In the genomic region with DNA sequence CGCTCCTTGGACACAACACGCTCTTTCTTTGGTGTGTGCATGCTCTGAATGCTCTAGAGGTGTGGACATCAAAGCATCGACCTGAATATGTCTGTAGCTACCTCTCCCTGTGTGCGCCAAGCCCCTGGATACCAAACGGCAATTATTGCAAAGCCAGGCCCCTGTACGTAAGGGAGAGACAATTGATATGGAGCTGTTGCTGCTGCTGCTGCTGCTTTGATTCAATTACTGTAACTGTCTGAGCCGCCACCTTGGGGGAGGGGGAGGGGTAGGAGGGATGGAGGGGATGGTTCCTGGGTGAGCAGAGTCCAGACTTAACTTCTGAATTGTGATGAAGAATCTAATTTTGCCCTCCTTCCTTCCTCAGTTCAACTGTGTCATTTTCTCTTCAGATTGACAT, we compare ENCODE assay signal across 18 mouse cellular contexts.
A peak's percentile ranks its signal among the peaks of the same experiment; 100 is the strongest.
DNase-seq lines count a peak whose midpoint lies in the region; ATAC-seq lines count a peak whose summit lies in the region.
"Had no signal": no experiment of that assay in that cellular context is flagged by ENCODE, and none has a peak within 500 bp of the region (broad histone marks: within the 10 kb centered on the region; RNA-seq: fewer than 3 reads in every experiment).

No protein-coding gene starts in this region.

- peak overlapping the region; percentile 13; the same call in 1 of the 2 replicates for H3K27ac ChIP-seq in hindbrain, embryonic 11.5 days (ENCODE audit: low read depth, low read length)
- H3K27ac ChIP-seq in hindbrain, embryonic 10.5 days, result no peak overlapping the region
- H3K27ac ChIP-seq in neural tube, embryonic 13.5 days (replicated peaks), result 0 out of 2 replicates have a peak overlapping the region, but pooled peaks have one; percentile 38
- H3K27ac ChIP-seq in hindbrain, embryonic 14.5 days, result peak overlapping the region; percentile 44
- H3K27ac ChIP-seq: heart, adult 2 months; kidney, postnatal 0 days; liver, embryonic 15.5 days had no signal

- H3K9ac ChIP-seq in hindbrain, embryonic 11.5 days (ENCODE audit: low read depth, low read length), result no peak overlapping the region
- no peak overlapping the region for H3K9ac ChIP-seq in neural tube, embryonic 13.5 days
- H3K9ac ChIP-seq in hindbrain, embryonic 14.5 days, result no peak overlapping the region
- H3K9ac ChIP-seq: liver, embryonic 15.5 days had no signal

- no peaks in the 10 kb centered on the region for H3K27me3 ChIP-seq in hindbrain, embryonic 11.5 days (ENCODE audit: control insufficient read depth, insufficient read depth, low read length)
- no peaks in the 10 kb centered on the region for H3K27me3 ChIP-seq in hindbrain, embryonic 10.5 days (ENCODE audit: insufficient read depth, poor library complexity, severe bottlenecking)
- H3K27me3 ChIP-seq in neural tube, embryonic 13.5 days, result no peaks in the 10 kb centered on the region
- H3K27me3 ChIP-seq in hindbrain, embryonic 14.5 days (ENCODE audit: control insufficient read depth, insufficient read depth, low read length), result no peaks in the 10 kb centered on the region
- H3K27me3 ChIP-seq: liver, embryonic 15.5 days had no signal

- H3K4me1 ChIP-seq in hindbrain, embryonic 11.5 days (replicated peaks; ENCODE audit: control insufficient read depth, insufficient read depth, low read length), result no peaks in the 10 kb centered on the region
- peaks cover 3% of the 10 kb centered on the region; the same call in 1 of the 2 replicates for H3K4me1 ChIP-seq in hindbrain, embryonic 10.5 days (replicated peaks)
- H3K4me1 ChIP-seq in neural tube, embryonic 13.5 days (replicated peaks), result peaks cover 23% of the 10 kb centered on the region
- H3K4me1 ChIP-seq in hindbrain, embryonic 14.5 days (replicated peaks; ENCODE audit: control insufficient read depth, insufficient read depth, low read length), result no peaks in the 10 kb centered on the region
- H3K4me1 ChIP-seq: liver, embryonic 15.5 days had no signal

- H3K4me2 ChIP-seq in hindbrain, embryonic 11.5 days (replicated peaks; ENCODE audit: low read depth, low read length), result no peak overlapping the region
- H3K4me2 ChIP-seq in neural tube, embryonic 13.5 days, result no peak overlapping the region
- no peak overlapping the region for H3K4me2 ChIP-seq in hindbrain, embryonic 14.5 days (replicated peaks)
- H3K4me2 ChIP-seq: liver, embryonic 15.5 days had no signal

- no peak for ATAC-seq in hindbrain, embryonic 11.5 days (ENCODE audit: low FRiP score)
- no peak for ATAC-seq in neural tube, embryonic 13.5 days (ENCODE audit: low read depth)
- no peak; the same call in 1 of the 2 replicates for ATAC-seq in hindbrain, embryonic 14.5 days (ENCODE audit: low FRiP score)
- ATAC-seq: intestine, embryonic 16.5 days; Patski had no signal

- 78% methylated on average over 7 of the region's 7 CpGs for WGBS in hindbrain, embryonic 11.5 days
- 78% methylated on average over 7 of the region's 7 CpGs for WGBS in hindbrain, embryonic 10.5 days
- 60% methylated on average over 7 of the region's 7 CpGs for WGBS in neural tube, embryonic 13.5 days
- 49% methylated on average over 7 of the region's 7 CpGs for WGBS in hindbrain, embryonic 14.5 days

- DNase-seq in hindbrain, embryonic 11.5 days (ENCODE audit: low spot score), result peak; percentile 15
- no peak for DNase-seq in hindbrain, embryonic 10.5 days (ENCODE audit: low spot score)
- no peak for DNase-seq in neural tube, embryonic 10.5 days (ENCODE audit: extremely low spot score, low spot score)
- DNase-seq in hindbrain, embryonic 14.5 days (ENCODE audit: low spot score), result no peak
- no peak for DNase-seq in liver
- no peak for DNase-seq in adrenal gland, postnatal 36 days
- DNase-seq: adrenal gland, postnatal 25 days; cerebellum, adult 18-20 months; cerebellum, postnatal 25 days; gastrocnemius, postnatal 14 days; heart, adult 2 months; heart, postnatal 4 days; right cerebral cortex, adult 18-20 months had no signal

- no peaks in the 10 kb centered on the region for H3K9me3 ChIP-seq in hindbrain, embryonic 11.5 days (ENCODE audit: control insufficient read depth, low read length)
- H3K9me3 ChIP-seq in hindbrain, embryonic 10.5 days, result no peaks in the 10 kb centered on the region
- no peaks in the 10 kb centered on the region for H3K9me3 ChIP-seq in neural tube, embryonic 13.5 days
- no peaks in the 10 kb centered on the region for H3K9me3 ChIP-seq in hindbrain, embryonic 14.5 days (ENCODE audit: control insufficient read depth, low read length)
- H3K9me3 ChIP-seq: liver, embryonic 15.5 days had no signal

- H3K36me3 ChIP-seq in hindbrain, embryonic 11.5 days (ENCODE audit: control insufficient read depth, insufficient read depth, low read length), result no peaks in the 10 kb centered on the region
- H3K36me3 ChIP-seq in hindbrain, embryonic 10.5 days, result no peaks in the 10 kb centered on the region
- H3K36me3 ChIP-seq in neural tube, embryonic 13.5 days, result no peaks in the 10 kb centered on the region
- H3K36me3 ChIP-seq in hindbrain, embryonic 14.5 days (replicated peaks; ENCODE audit: control insufficient read depth, insufficient read depth), result no peaks in the 10 kb centered on the region
- H3K36me3 ChIP-seq: liver, embryonic 15.5 days had no signal

- H3K4me3 ChIP-seq in hindbrain, embryonic 11.5 days (ENCODE audit: low read depth, low read length), result no peak overlapping the region
- no peak overlapping the region for H3K4me3 ChIP-seq in hindbrain, embryonic 10.5 days
- no peak overlapping the region for H3K4me3 ChIP-seq in neural tube, embryonic 13.5 days
- H3K4me3 ChIP-seq in hindbrain, embryonic 14.5 days (replicated peaks; ENCODE audit: low read length), result no peak overlapping the region
- H3K4me3 ChIP-seq: heart, adult 2 months; liver, embryonic 15.5 days had no signal
